Mouse (Mus musculus) frontal cortex, postnatal 10 days (tissue): ENCODE measurements around the gene Lmcd1.
A peak's percentile ranks its signal among the peaks of the same experiment; 100 is the strongest.

Experiments used
- DNase-seq, 2 experiments: peaks; one replicate each; pipeline ENCODE4 v3.0.0; 2022; ENCODE audit warnings: low spot score in 2 of 2, mixed read lengths in 1 of 2

Gene Lmcd1

DNA sequence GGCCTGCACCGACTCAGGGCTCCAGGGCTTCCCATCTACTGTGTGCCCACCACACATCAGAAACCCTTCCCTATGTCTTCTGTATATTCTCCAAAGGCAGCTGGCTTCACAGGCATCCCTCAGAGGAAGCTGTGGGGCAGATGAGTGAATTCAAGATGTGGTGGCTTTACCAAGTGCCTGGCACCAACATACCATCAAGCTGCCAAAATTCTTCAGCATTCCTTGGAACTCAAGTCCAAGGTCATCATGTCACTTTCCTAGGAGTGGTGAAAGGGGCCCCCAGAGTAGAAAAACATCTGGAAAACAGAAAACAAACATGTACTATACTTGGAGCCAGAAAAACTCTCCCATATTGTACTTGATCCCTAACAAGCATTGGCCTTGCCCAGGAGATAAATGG lies 85.8 kb downstream of the Lmcd1 start:
- no peak for DNase-seq

DNA sequence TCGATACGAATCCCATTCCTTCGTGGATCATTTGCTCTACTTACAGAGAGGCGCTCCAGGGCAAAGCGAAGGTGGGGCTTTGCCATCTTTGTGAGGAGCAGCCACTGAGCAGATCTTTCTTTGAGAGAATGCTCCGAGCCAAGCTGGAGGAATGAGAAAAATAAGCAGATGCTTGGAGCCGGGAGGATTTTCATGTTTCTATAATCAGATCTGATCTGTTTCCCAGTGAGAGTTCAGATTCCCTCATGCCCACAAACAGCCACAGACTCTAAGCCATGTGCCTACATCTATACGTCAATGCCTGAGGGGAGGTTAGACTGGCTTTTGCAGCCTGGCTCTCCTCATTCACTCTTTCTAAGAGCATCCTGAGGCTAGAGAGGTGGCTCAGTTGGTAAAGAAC lies 87.1 kb downstream of the Lmcd1 start:
- peak; percentile 22 to 35 for DNase-seq

DNA sequence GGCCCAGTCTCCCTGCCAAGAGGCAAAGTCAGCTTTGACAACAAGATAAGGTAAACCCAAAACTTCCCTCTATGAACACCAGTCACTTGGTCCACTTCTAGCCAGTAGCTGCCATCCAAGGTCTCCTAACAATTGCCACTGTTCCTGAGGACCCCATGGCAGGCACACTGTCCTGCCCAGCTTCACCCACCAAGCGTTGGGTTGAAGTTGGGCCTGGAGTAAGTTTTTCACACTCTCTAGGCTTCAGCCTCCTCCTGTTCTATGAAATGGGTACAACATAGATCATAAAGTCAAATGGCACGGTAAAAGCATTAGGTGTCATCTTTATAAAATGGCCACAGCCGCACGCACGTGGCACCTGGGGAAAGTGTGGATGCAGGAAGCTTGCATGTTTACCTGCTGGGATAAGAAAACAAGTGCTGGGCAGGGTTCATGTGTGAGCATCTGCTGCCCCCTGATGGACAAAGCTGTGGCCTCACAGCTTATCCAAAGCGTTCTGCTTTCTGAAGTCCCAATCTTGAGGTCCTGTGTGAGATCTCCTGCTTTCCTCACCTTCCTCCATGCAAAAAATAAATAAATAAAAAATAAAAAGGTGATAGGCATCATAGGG lies 88.9 kb downstream of the Lmcd1 start:
- peak in 1 of 2 experiments; percentile 68 for DNase-seq

DNA sequence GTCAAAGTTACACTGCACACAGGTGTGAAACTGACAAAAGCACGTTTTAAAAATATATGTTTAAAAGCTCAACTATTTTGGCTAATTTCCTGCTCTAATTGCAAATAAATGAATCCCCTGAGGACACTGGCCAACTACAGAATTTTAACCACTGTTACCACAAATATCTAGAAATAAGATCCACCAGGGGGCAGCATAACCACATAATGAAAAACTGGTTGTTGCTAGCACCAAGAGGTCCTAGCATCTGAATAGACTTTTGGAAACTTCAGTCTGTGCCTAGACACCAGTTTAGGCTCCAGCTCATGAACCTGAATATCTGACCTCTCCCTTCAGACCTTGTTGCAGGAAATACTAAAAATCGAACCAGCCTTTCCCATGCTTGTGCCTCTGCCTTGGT lies 91.0 kb downstream of the Lmcd1 start:
- DNase-seq: no peak

DNA sequence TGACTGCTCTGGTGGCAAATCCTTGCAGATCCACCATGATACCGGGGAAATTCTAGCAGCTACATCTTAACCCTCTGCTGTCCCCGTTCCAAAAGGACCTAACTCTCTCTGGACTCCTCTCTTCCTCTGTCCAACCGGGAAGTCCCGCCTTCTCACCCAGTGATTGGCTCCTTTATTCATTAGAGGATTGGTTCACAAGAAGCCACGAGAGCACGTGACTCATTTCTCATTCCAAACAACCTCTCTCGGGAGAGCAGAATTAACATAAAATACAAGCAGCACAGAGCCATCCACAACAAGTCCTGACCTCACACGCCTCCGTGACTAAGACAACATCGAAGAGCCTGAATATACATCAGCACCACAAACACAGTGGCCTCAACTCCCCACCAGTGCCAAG lies 91.7 kb downstream of the Lmcd1 start:
- DNase-seq: no peak

DNA sequence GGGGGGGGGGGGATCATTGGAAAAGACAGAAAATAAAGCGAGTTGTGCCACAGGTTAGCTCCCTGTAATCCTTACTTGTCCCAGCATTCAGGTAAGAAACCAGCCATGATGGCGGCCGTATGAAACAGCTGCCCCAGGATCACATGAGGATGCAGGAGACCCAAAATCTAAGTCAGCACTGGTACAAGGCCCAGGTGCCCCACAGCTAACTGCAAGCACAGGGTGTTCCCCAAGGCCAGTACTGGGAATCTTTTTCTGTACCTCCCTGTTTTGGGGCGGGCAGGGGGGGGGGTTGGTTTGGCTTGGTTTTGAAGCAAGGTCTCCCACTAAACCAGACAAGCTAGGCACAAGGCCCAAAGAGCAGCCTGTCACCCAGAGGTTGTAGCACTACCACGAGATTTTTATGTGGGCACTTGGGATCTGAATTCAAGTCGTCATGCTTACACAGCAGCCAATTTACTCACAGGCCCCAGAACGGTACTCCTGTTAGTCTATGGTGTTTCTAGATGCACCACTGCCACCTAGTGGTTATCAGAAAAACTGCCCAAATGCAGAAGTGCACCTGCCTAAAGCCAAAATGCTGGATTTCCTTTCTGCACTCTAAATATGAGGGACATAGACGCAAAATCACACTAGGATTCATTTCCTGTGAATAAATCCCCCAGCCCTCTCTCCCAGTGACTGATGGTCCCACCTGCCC lies 100.5 kb downstream of the Lmcd1 start:
- no peak for DNase-seq

DNA sequence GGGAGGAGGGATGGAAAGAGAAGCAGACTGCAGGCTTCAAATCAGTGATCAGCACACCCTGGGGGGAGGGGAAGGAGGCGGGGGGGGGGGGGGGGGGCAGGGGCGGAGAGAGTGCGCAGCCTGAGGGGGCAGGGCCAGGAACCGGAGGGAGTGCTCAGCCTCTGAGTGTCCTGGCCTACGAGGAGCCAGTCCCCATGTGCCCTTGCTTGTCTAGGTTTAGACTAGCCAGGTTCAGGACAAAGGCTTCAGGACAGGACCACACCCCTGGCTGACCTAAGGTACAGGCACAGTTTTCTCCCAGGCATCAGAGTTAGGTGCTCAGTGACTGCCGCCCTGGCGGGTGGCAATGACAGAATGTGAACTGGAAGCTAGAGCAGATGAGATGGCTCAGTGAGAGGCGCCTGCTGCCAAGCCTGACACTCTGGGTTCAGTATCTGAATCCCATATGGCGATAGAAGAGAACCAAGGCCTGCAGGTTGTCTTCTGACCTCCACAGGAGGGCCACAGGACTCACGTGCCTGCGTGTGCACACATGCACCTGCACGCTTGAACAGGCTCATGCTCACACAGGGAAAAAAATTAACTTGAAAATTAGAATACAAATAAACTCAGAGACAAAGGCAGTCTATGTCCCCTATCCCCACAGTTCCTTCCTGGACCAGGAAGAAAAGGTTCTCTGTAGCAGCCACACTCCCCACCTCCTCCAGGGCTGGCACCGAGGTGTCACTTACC lies 102.3 kb downstream of the Lmcd1 start:
- DNase-seq: no peak

DNA sequence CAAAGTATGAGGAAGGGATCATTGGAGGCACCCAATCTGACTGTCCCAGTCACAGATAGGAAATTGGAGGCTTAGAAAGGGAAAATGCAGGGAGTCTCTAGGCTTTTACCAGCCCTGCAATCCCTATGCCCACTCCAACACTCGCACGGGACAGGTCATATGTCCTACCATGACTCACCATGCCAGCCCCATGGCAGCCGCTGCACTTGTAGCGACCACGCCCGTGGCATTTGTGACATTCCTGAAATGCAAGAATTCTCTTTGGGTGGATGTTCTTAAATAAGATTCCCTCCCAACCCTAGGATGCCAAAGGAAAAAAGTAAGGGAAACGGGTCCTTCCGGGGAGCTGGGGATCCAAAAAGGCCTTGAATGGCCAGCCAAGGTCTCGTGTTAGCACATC lies 105.5 kb downstream of the Lmcd1 start:
- DNase-seq: no peak
